Mouse (Mus musculus): Measurements from ENCODE around the gene Serpine2.

DNA sequence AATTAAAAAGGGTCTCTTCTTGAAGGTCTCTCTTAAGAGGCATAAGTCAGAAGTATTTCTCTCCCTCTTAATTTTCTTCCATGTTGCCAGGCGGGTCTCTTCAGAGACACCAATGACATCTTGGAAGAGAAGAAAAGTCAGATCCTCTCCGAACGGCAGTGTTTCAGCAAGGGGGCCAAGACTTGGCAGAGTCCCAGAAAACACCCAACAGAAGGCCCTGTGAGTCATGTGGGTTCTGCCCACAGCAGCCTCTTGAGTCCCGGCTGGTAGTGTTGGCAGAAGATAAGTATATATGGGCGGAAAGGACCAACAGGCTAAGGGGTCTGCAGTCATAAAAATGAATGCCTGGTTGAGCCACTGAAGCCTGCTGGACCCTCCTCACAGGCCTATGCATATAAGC, 54.1 kb downstream of the Serpine2 start:
- TF ChIP-seq CTCF (IDR thresholded peaks at IDR 0.05; ENCODE audit: control insufficient read depth, insufficient read depth, insufficient replicate concordance, low read depth, low read length) (no peak), POLR2A (IDR thresholded peaks at IDR 0.05; ENCODE audit: control insufficient read depth, low read depth, low read length) (no peak)

Data from testis, adult 2 months (tissue).